Mouse (Mus musculus): ENCODE measurements around the gene Apoc2. TPM values are rescaled to one million over a fixed set of nuclear protein-coding genes. Genes with fewer than 3 reads are reported as not detected.
"Not testable (repeated sequence)": the region's sequence is repeated elsewhere in the genome, so short reads cannot be mapped to it uniquely, and the experiment has no call there.

Apoc2 gene
- polyA plus RNA-seq, 1 experiment from 2014 or later, result not detected

DNA sequence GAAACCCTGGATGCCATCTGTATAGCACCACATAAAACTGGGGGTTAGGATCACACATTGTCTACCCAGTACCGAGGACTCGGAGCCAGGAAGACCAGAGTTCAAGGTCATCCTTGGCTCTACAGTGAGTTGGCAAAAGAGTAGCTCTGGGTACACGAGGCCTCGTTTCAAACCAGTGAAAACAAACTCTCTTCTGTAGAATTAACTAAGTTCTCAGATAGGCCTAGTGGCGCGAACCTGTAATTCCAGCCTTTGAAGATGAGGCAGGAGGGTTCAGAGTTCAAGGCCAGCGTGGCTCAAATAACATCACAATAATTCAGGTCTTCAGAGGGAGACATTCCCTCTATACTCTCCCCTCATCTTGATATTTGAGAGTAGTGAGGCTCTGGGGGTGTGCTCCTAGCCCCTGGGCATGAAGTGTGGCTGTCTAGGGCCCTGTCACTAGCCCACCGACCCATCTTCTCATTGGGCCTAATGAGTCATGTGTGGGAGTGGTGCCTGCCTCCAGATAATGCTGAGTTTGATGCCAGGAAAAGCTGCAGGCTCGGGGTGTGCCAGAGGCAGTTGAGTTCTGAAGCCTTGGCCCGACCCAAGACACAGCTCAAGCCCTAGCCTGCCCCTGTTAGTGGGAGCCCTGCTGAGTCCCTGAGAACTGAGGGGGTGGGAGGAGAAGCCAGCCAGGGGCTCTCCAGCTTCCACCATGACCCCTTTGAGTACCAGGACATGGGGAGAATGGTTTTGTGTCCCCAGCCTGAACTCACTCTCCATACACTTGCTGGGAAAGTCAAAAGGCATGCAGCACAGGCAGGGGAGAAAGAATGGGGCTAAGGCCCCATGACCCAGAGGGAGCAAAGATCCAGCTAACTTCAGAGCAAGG is 16.8 kb upstream of the Apoc2 start:
- no peak overlapping the region for H3K4me3 ChIP-seq (replicated peaks; ENCODE audit: low read length)
- H3K4me2 ChIP-seq (replicated peaks), result no peak overlapping the region
- H3K4me1 ChIP-seq (replicated peaks; ENCODE audit: control insufficient read depth, insufficient read depth, low read length), result peaks cover 19% of the 10 kb centered on the region
- H3K9ac ChIP-seq, result no peak overlapping the region
- H3K27me3 ChIP-seq (ENCODE audit: control insufficient read depth, insufficient read depth, low read length), result no peaks in the 10 kb centered on the region
- H3K9me3 ChIP-seq (ENCODE audit: control insufficient read depth, low read length), result no peaks in the 10 kb centered on the region
- H3K36me3 ChIP-seq (replicated peaks; ENCODE audit: control insufficient read depth, insufficient read depth), result no peaks in the 10 kb centered on the region
- no peak overlapping the region for H3K27ac ChIP-seq
- 87% methylated on average over 10 of the region's 10 CpGs for WGBS
- ATAC-seq (ENCODE audit: low FRiP score) (no peak), DNase-seq (ENCODE audit: low spot score) (no peak)

DNA sequence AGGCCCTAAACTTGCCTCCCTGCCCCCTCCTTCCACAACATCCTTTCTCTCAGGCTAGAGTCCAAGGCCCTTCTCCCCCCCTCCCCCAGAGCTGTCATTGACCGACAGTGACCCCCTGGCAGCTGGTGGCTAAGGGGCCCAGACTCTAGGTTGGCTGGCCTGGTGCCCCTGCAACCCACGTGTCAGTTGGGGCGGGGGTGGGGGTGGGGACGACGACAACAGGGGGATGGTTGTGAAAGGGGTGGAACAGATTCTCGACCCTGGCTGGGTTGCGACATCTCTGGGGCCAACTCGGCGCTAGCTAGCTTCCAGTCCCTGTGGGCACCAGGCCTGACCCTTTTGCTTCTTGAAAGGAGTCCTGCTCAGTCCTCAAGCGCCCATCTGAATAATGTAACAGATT is 15.7 kb upstream of the Apoc2 start:
- ATAC-seq (ENCODE audit: low FRiP score) (no peak), DNase-seq (ENCODE audit: low spot score) (no peak)
- no peak overlapping the region for H3K9ac ChIP-seq
- H3K27ac ChIP-seq, result no peak overlapping the region
- 21% methylated on average over 9 of the region's 10 CpGs for whole genome bisulfite sequencing
- H3K4me1 ChIP-seq (replicated peaks; ENCODE audit: control insufficient read depth, insufficient read depth, low read length), result peaks cover 9% of the 10 kb centered on the region; the same call in 1 of the 2 replicates
- no peak overlapping the region for H3K4me3 ChIP-seq (replicated peaks; ENCODE audit: low read length)
- no peak overlapping the region for H3K4me2 ChIP-seq (replicated peaks)
- no peaks in the 10 kb centered on the region for H3K36me3 ChIP-seq (replicated peaks; ENCODE audit: control insufficient read depth, insufficient read depth)
- no peaks in the 10 kb centered on the region for H3K27me3 ChIP-seq (ENCODE audit: control insufficient read depth, insufficient read depth, low read length)
- no peaks in the 10 kb centered on the region for H3K9me3 ChIP-seq (ENCODE audit: control insufficient read depth, low read length)

DNA sequence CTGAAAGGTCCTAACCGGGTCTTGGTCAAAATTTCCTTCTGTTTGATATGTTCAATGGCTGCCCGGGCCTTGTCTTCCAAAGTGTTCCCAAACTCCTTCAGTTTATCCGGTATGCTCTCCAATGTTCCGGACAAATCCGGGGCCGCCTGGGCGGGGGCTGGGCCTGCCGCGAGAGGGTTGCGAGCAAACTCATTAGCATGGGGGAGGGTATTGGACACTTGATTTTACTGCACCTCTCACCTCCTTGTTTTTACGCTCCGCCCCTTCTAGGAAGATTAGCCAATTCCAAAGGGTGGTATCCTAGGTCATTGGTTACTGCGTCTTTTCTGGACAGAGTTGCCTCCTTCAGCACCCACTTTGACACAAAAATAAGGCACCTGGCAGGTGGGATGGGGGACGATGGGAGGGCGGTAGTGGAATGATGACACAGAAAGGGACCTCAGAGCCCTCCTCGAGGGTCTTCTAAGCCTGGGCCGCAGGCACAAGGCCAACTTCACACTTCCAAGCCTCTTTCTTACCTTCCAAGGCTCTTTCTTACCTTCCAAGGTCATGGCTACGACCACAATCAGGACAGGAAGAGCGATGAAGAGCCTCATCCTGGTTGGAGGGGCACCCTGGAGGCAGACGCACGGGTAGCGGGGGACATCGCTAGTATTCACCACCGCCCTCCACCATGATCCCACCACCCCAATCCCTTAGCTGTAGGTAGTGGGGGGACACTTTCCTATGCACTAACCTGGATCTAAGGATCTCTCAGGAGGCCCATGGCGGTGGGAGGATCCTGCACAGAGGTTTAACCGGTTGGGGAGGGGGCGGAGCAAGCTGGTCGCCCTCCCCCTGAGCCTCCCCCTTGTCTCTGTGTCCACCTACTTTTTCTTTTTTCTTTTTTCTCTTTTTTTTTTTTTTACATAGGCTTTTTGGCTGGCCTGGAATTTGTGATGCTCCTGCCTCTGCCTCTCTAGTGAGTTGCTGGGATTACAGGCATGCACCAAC is 14.4 kb upstream of the Apoc2 start, which contains the start of gene Apoc1:
Gene Apoc1, minus strand, starts transcription at position 788 of the 993 bp plus-strand sequence.
- Histone ChIP-seq H3K36me3 (replicated peaks; ENCODE audit: control insufficient read depth, insufficient read depth) (no peaks in the 10 kb centered on the region), H3K4me3 (replicated peaks; ENCODE audit: low read length) (no peak within 1 kb of the TSS), H3K4me1 (replicated peaks; ENCODE audit: control insufficient read depth, insufficient read depth, low read length) (0 out of 2 replicates have a peak, but pooled peaks cover 3% of the 10 kb centered on the region), H3K9ac (no peak within 1 kb of the TSS), H3K9me3 (ENCODE audit: control insufficient read depth, low read length) (no peaks in the 10 kb centered on the region), H3K27me3 (ENCODE audit: control insufficient read depth, insufficient read depth, low read length) (no peaks in the 10 kb centered on the region), H3K4me2 (replicated peaks) (no peak within 1 kb of the TSS), H3K27ac (no peak within 1 kb of the TSS)
- WGBS, result 52% methylated on average over 28 of the region's 28 CpGs
- ATAC-seq (ENCODE audit: low FRiP score) (no peak), DNase-seq (ENCODE audit: low spot score) (no peak)

DNA sequence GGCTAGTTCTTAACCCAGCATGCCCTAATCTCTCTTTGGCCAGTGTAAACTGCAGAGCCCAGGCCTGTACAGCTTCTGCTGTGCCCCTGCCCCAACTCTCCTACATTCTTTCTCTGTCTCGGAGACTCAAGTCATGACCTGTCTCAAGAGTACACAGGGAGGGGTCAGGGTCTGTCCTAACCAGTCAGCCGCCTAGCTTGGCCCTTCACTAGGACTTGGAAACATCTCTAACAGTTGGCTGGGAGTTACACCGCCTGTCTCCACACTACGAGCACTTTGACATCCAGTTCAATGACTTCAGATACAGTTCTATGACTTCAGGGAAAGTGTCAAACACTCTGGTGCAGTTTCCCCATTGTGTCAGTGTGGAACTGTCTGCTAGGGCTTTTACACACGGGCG is 13.7 kb upstream of the Apoc2 start:
- Histone ChIP-seq H3K36me3 (replicated peaks; ENCODE audit: control insufficient read depth, insufficient read depth) (no peaks in the 10 kb centered on the region), H3K9ac (no peak overlapping the region), H3K9me3 (ENCODE audit: control insufficient read depth, low read length) (no peaks in the 10 kb centered on the region), H3K4me1 (replicated peaks; ENCODE audit: control insufficient read depth, insufficient read depth, low read length) (0 out of 2 replicates have a peak, but pooled peaks cover 3% of the 10 kb centered on the region), H3K27me3 (ENCODE audit: control insufficient read depth, insufficient read depth, low read length) (no peaks in the 10 kb centered on the region), H3K4me3 (replicated peaks; ENCODE audit: low read length) (no peak overlapping the region), H3K27ac (no peak overlapping the region), H3K4me2 (replicated peaks) (no peak overlapping the region)
- WGBS, result 78% methylated on average over 6 of the region's 6 CpGs
- ATAC-seq (ENCODE audit: low FRiP score), result no peak
- no peak for DNase-seq (ENCODE audit: low spot score)

DNA sequence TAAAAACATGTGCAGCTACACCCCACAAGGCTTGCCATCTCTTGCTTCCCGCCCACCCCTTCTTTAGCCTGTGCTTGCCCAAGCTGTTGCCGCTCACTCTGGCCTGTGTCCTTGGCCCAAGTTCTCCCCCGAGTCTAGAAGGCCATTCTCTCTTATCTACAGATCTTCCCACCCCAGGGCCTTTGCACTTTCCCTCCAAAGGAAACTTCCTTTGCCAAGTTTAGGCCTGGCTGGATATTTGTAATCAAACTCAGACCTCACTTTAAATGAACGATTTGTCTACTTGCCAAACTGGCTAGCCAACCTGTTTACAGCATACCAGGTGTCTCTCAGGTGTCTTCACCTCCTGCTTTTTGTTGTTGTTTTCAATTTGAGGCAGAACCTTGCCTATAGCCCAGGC is 13.1 kb upstream of the Apoc2 start:
- no peak overlapping the region for H3K27ac ChIP-seq
- no peak for DNase-seq (ENCODE audit: low spot score)
- 89% methylated on average over 4 of the region's 4 CpGs for WGBS

DNA sequence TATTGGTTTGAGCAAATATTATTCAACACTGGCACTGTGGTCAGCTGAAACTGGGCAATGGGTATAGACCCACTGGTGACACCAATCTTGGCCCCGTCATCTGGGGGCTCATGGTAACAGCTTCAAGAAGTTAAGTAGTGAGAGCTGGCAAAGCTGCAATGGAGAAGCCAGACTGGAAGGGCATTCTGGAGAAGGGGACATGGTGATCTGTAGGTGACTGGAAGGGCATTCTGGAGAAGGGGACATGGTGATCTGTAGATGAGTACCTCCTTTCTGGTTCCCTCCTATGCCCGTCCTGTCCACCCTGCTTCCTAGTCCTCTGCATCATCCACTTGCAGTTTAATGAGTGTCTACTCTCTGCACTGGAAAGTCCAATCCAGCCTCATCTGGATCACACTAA is 10.9 kb upstream of the Apoc2 start:
- WGBS, result 95% methylated on average over 2 of the region's 2 CpGs
- H3K9ac ChIP-seq, result no peak overlapping the region
- ATAC-seq (ENCODE audit: low FRiP score), result no peak

More for the DNA sequence above, 13.1 kb upstream of the Apoc2 start:
- H3K4me3 ChIP-seq (replicated peaks; ENCODE audit: low read length), result no peak overlapping the region
- H3K9ac ChIP-seq, result no peak overlapping the region
- H3K27me3 ChIP-seq (ENCODE audit: control insufficient read depth, insufficient read depth, low read length), result no peaks in the 10 kb centered on the region
- H3K36me3 ChIP-seq (replicated peaks; ENCODE audit: control insufficient read depth, insufficient read depth), result no peaks in the 10 kb centered on the region
- H3K4me2 ChIP-seq (replicated peaks), result no peak overlapping the region
- no peak for ATAC-seq (ENCODE audit: low FRiP score)
- 0 out of 2 replicates have a peak, but pooled peaks cover 3% of the 10 kb centered on the region for H3K4me1 ChIP-seq (replicated peaks; ENCODE audit: control insufficient read depth, insufficient read depth, low read length)
- H3K9me3 ChIP-seq (ENCODE audit: control insufficient read depth, low read length), result no peaks in the 10 kb centered on the region

DNA sequence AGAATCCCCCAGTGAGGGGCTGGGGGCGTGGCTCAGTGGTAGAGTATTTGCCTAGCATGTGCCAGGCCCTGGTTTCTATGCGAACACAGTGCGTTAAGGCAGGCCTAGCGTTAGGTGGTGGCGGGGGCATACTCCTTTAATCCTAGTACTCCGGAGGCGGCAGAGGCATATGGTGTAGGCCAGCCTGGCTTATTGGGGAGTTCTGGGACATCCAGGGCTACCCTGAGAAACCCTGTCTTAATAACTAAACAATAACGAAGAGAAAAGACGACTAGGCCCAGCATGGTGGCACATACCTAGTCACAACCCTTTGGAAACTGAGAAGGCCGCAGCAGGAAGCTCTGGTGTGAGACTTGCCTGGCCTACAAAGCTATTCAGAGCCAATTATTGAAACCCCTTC is 10.4 kb upstream of the Apoc2 start:
- ATAC-seq (ENCODE audit: low FRiP score), result no peak
- no peaks in the 10 kb centered on the region for H3K27me3 ChIP-seq (ENCODE audit: control insufficient read depth, insufficient read depth, low read length)

More for the DNA sequence above, 10.9 kb upstream of the Apoc2 start:
- Histone ChIP-seq H3K4me2 (replicated peaks) (no peak overlapping the region), H3K4me1 (replicated peaks; ENCODE audit: control insufficient read depth, insufficient read depth, low read length) (0 out of 2 replicates have a peak, but pooled peaks cover 3% of the 10 kb centered on the region), H3K27ac (no peak overlapping the region), H3K9me3 (ENCODE audit: control insufficient read depth, low read length) (no peaks in the 10 kb centered on the region), H3K4me3 (replicated peaks; ENCODE audit: low read length) (no peak overlapping the region), H3K36me3 (replicated peaks; ENCODE audit: control insufficient read depth, insufficient read depth) (no peaks in the 10 kb centered on the region), H3K27me3 (ENCODE audit: control insufficient read depth, insufficient read depth, low read length) (no peaks in the 10 kb centered on the region)
- DNase-seq (ENCODE audit: low spot score), result no peak

DNA sequence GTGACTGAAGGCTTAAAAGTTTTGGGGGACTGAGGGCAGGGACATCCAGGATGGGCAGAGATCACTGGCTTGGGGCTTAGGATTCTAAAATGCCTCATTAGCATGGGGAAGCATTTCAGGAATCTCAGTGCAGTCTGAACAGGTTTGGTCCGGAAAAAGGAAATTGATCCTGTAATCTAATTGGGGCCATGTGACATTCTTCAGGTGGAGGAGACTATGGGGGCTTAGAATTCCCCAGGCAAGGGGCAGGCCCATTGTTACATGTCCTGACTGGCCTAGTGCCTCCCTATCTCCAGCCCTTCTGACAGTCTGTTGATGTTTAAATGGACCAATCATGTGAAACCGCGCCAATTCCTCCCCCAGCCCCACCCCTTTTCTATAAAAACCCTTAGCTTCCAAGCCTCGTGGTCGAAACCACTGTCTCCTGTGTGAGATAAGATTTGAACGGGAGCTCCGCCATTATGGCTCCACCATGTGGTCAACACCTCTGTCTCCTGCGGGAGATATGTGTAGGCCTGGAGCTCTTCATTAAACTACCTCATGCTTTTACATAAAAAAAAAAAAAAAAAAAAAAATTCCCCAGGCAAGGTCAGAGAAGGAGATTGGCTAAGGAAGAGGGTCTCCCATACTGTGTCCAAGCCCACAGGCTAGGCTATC is 9.3 kb upstream of the Apoc2 start:
- H3K36me3 ChIP-seq (replicated peaks; ENCODE audit: control insufficient read depth, insufficient read depth); H3K27ac ChIP-seq; H3K27me3 ChIP-seq (ENCODE audit: control insufficient read depth, insufficient read depth, low read length); H3K4me2 ChIP-seq (replicated peaks); H3K9me3 ChIP-seq (ENCODE audit: control insufficient read depth, low read length); H3K9ac ChIP-seq; ATAC-seq (ENCODE audit: low FRiP score); H3K4me1 ChIP-seq (replicated peaks; ENCODE audit: control insufficient read depth, insufficient read depth, low read length); H3K4me3 ChIP-seq (replicated peaks; ENCODE audit: low read length); DNase-seq (ENCODE audit: low spot score): not testable (repeated sequence)
- WGBS, result 87% methylated on average over 8 of the region's 8 CpGs

More for the DNA sequence above, 10.4 kb upstream of the Apoc2 start:
- Histone ChIP-seq H3K4me1 (replicated peaks; ENCODE audit: control insufficient read depth, insufficient read depth, low read length) (no peaks in the 10 kb centered on the region), H3K36me3 (replicated peaks; ENCODE audit: control insufficient read depth, insufficient read depth) (no peaks in the 10 kb centered on the region), H3K4me2 (replicated peaks) (no peak overlapping the region), H3K27ac (no peak overlapping the region), H3K9ac (no peak overlapping the region), H3K9me3 (ENCODE audit: control insufficient read depth, low read length) (no peaks in the 10 kb centered on the region), H3K4me3 (replicated peaks; ENCODE audit: low read length) (no peak overlapping the region)
- WGBS, result 89% methylated on average over 10 of the region's 10 CpGs
- DNase-seq (ENCODE audit: low spot score), result no peak
